Mouse (Mus musculus) hindbrain, embryonic 13.5 days (tissue): Measurements from ENCODE around the gene Azi2. TPM values are rescaled to one million over a fixed set of nuclear protein-coding genes. Genes with fewer than 3 reads are reported as not detected.

ENCODE experiments used
- ATAC-seq: fragments of 200-750 bp; cut with Nextera tagmentation; 2 replicates; pipeline ENCODE4 v1.8.0; 2017; ENCODE audit warnings: moderate TSS enrichment; ENCODE audit not compliant: low FRiP score
- H3K27ac ChIP-seq: fragments of 300-500 bp; sonication (generic); 2 replicates; pipeline ENCODE4 v1.5.1; 2015; ENCODE audit warnings: inconsistent platforms, mild to moderate bottlenecking, moderate library complexity
- H3K27me3 ChIP-seq: fragments of 300-500 bp; sonication (generic); 2 replicates; pipeline ENCODE4 v1.6.1; 2015; ENCODE audit warnings: mild to moderate bottlenecking, inconsistent platforms
- H3K36me3 ChIP-seq: fragments of 300-500 bp; sonication (generic); 2 replicates; pipeline ENCODE4 v1.6.1; 2015; ENCODE audit warnings: mild to moderate bottlenecking, inconsistent platforms
- H3K4me1 ChIP-seq: fragments of 300-500 bp; sonication (generic); replicated peaks from 2 replicates; pipeline ENCODE4 v1.6.1; 2015; ENCODE audit warnings: inconsistent platforms
- H3K4me2 ChIP-seq: fragments of 300-500 bp; sonication (generic); 2 replicates; pipeline ENCODE4 v1.6.1; 2015; ENCODE audit warnings: inconsistent platforms, mild to moderate bottlenecking, moderate library complexity
- H3K4me3 ChIP-seq: fragments of 300-500 bp; sonication (generic); 2 replicates; pipeline ENCODE4 v1.5.1; 2015; ENCODE audit warnings: mild to moderate bottlenecking, inconsistent platforms
- H3K9ac ChIP-seq: fragments of 300-500 bp; sonication (generic); 2 replicates; pipeline ENCODE4 v1.6.1; 2015; ENCODE audit warnings: mild to moderate bottlenecking, inconsistent platforms
- H3K9me3 ChIP-seq: fragments of 300-500 bp; sonication (generic); 2 replicates; pipeline ENCODE4 v1.6.1; 2016; ENCODE audit warnings: inconsistent platforms
- WGBS: fragments of 180-500 bp; shearing (Covaris S2); methylation state at CpG from one replicate; pipeline ENCODE4 v1.1.7; 2015; 5-methylcytosine and 5-hydroxymethylcytosine counted together
- polyA plus RNA-seq: library from polyadenylated mRNA; unstranded; fragments of >200 nt; fragmentation: Nextera tagmentation; extraction: Ambion mirVana; gene quantifications from 2 replicates; pipeline ENCODE4 v1.2.1, GENCODE M21; 2015

Azi2 gene
- 79.1 and 80.4 TPM in 2 replicates for polyA plus RNA-seq

DNA sequence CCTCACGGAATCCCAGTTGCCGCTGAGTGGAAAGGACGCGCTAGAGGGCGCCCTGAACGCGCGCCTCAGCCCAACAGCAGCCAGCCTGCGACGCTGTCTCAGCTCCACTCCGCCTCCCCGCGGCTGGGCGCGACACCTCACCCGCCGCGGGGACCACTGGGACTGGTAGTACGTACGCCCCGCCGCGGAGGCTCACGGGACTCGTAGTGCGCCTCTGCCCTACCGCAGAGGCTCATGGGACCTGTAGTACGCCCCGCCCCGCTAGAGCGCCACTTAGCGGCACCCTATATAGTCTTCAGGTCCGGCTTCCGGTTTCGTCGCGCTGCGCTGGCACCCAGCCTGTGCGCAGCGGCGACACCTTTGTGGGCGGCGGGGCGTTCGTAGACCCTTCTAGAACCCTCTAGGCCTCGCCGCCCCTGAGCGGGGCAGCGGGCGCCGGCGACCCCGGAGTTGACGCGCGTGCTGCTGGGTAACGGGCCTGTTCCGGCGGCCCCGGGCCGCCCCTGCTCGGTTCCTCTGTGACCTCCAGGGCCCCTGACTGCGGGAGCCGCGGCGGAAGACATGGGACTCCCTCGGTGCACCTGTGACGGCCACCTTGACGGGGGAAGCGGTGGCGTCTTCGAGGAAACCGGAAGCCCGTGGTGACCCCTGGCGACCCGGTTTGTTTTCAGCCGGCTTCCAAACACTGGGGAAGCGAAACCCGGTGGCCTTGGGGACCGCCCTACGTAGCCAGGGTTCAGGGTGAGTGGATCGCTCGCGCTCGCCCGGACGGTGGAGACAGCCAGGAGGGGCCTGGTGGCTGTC lies at the start of gene Azi2:
Gene Azi2 (plus strand): TSS at position 282 of the 804 bp plus-strand sequence.
- WGBS = under 1% methylated on average over 87 of the region's 87 CpGs
- Histone ChIP-seq H3K36me3 (no peaks in the 10 kb centered on the region), H3K27ac (peak within 1 kb of the TSS; percentile 95), H3K27me3 (no peaks in the 10 kb centered on the region), H3K9ac (peak within 1 kb of the TSS; percentile 90), H3K9me3 (no peaks in the 10 kb centered on the region), H3K4me2 (peak within 1 kb of the TSS; percentile 78), H3K4me1 (peaks cover 33% of the 10 kb centered on the region), H3K4me3 (peak within 1 kb of the TSS; percentile 78)
- ATAC-seq = peak; percentile 98

DNA sequence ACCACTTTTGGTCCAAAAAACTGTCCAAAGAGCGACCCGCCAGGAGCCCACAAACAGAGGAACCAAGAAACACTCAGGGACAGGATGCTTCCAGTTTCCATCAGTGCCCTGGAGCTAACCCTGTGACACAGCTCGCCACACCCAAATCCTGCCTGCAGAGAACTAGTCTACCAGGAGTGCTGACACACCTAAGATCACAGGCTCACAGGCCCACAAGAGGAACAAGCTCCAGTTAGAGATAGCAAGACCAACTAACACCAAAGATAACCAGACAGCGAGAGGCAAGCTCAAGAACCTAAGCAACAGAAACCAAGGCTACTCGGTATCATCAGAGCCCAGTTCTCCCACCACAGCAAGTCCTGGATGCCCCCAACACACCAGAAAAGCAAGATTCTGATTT lies 43.7 kb upstream of the Azi2 start:
- H3K4me2 ChIP-seq = no peak overlapping the region
- no peaks in the 10 kb centered on the region for H3K36me3 ChIP-seq
- H3K4me1 ChIP-seq = no peaks in the 10 kb centered on the region
- no peak overlapping the region for H3K4me3 ChIP-seq
- WGBS = 96% methylated on average over 5 of the region's 5 CpGs
- no peak overlapping the region for H3K27ac ChIP-seq
- H3K9ac ChIP-seq = no peak overlapping the region
- ATAC-seq = no peak
- H3K9me3 ChIP-seq = no peaks in the 10 kb centered on the region
- no peaks in the 10 kb centered on the region for H3K27me3 ChIP-seq

DNA sequence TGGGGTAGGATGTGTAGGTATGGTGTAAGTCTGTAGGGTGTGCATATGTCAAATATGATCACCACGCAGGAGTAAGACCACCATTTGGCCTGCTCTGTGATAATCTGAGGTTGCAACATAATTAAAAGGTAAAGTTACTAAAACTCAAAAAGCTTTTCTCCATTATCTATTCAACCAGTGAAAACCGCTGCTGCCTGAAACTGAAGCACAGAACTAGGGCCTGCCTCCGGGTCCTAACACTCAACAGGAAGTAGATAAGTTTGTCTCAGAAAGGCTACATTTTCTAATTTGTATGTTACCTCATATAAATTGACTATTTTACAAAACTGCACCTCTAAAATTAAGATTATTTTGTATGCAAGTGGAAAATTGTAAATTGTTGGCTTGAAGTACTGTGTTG lies 38.8 kb upstream of the Azi2 start:
- 94% methylated on average over 3 of the region's 3 CpGs for WGBS
- no peaks in the 10 kb centered on the region for H3K27me3 ChIP-seq
- H3K36me3 ChIP-seq = no peaks in the 10 kb centered on the region
- H3K27ac ChIP-seq = no peak overlapping the region
- no peak overlapping the region for H3K4me3 ChIP-seq
- ATAC-seq = no peak
- H3K4me1 ChIP-seq = no peaks in the 10 kb centered on the region
- no peak overlapping the region for H3K4me2 ChIP-seq
- no peak overlapping the region for H3K9ac ChIP-seq
- H3K9me3 ChIP-seq = no peaks in the 10 kb centered on the region

DNA sequence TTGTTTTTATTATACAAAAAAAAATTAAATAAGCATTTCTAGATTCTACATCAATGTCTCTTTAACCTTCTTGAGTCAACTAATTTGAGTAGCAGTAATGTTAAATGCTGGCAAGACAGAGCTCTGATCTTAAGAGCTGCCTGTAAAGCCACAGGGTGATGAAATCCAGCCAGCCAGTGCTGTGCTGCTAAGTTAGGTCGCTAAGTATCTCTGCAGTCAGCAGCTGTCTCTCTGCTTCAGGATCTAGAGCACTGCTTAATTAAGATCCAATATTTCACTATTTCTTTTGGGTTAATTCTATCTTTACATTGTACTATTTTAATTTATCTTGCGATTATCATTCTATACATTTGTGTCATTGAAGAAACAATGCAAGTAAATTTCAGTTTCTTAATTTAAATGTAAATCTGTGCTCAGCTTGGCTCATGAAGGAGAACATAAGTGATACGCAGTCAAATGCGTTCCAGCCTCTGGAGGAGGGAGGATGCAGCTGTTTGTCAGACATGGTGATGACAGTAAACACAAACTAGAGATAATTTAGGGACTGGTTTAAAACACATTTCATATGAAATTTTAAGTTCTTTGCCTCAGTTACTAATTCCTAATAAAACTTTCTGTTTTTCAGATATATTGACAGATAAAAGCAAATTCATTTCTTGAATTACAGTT lies 36.9 kb upstream of the Azi2 start:
- WGBS = 83% methylated on average over 4 of the region's 4 CpGs
- ATAC-seq = no peak
- no peak overlapping the region for H3K27ac ChIP-seq
- H3K9me3 ChIP-seq = no peaks in the 10 kb centered on the region
- no peaks in the 10 kb centered on the region for H3K4me1 ChIP-seq
- no peak overlapping the region for H3K9ac ChIP-seq
- H3K4me2 ChIP-seq = no peak overlapping the region
- H3K4me3 ChIP-seq = no peak overlapping the region
- no peaks in the 10 kb centered on the region for H3K36me3 ChIP-seq
- H3K27me3 ChIP-seq = no peaks in the 10 kb centered on the region

DNA sequence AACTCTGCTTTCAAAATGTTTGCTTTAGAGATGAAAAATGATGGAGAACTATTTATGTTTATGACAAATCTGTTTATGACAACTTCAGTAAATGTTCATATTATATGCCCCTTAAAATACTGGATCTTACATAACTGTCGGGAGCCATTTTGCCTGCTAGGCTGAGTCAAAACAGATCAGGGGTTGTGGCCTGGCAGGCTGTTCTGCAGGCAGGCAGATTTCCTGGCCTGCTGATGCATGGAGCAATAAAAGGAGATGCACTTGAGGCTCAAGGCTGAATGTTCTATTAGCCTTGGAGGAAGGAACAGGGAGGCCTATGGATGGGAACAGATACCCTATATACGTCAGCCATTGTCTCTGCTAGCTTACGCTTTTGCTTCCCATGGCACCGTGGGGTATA lies 36.4 kb upstream of the Azi2 start:
- H3K4me1 ChIP-seq = no peaks in the 10 kb centered on the region
- no peaks in the 10 kb centered on the region for H3K27me3 ChIP-seq
- no peak overlapping the region for H3K4me2 ChIP-seq
- no peaks in the 10 kb centered on the region for H3K9me3 ChIP-seq
- ATAC-seq = no peak
- H3K4me3 ChIP-seq = no peak overlapping the region
- no peaks in the 10 kb centered on the region for H3K36me3 ChIP-seq
- no peak overlapping the region for H3K27ac ChIP-seq
- no peak overlapping the region for H3K9ac ChIP-seq
- WGBS = 94% methylated on average over 4 of the region's 4 CpGs

DNA sequence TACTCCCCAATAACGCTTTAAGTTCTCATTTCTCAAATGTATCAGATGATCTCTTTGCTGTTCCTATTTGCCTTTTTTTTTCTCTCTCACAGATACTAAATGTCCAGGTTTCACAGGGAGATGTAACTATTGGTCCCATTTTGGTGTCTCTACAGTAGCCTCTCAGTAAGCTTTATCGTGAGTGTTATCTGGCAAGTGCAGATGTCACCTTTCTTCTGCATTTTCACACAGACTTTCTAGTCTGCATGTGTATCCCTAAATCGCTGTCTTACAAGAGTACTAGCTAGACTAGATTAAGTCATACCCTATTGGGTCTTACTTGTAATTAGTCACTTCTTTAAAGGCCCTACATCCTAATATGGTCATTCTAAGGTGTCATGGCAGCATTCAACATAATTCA lies 27.4 kb upstream of the Azi2 start:
- no peaks in the 10 kb centered on the region for H3K36me3 ChIP-seq
- ATAC-seq = no peak
- H3K27me3 ChIP-seq = no peaks in the 10 kb centered on the region
- no peaks in the 10 kb centered on the region for H3K9me3 ChIP-seq
- no peak overlapping the region for H3K4me3 ChIP-seq
- H3K9ac ChIP-seq = no peak overlapping the region
- no peaks in the 10 kb centered on the region for H3K4me1 ChIP-seq
- H3K4me2 ChIP-seq = no peak overlapping the region
- H3K27ac ChIP-seq = no peak overlapping the region
- 94% methylated on average over 3 of the region's 3 CpGs for WGBS

DNA sequence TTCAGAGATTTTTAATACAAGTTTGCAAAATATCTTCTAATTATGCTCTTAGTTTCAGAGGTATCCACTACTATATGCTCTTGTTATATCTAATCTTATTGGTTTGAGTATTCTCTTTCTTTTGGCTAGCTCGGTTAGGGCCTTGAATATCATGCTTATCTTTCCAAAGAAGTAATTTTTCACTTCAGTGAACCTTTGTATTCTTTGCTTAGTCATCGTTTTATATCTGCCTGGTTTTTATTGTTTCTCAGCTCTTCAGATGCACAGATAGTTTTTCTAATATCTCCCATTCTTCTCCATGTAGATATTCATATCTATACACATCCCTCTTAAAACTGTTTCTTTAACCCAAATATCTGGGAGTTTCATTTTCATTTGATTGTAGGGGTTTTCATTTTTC lies 15.3 kb upstream of the Azi2 start:
- no peaks in the 10 kb centered on the region for H3K36me3 ChIP-seq
- H3K4me3 ChIP-seq = no peak overlapping the region
- no peak overlapping the region for H3K9ac ChIP-seq
- no peak overlapping the region for H3K4me2 ChIP-seq
- no peak overlapping the region for H3K27ac ChIP-seq
- ATAC-seq = no peak
- no peaks in the 10 kb centered on the region for H3K4me1 ChIP-seq
- H3K27me3 ChIP-seq = no peaks in the 10 kb centered on the region
- no peaks in the 10 kb centered on the region for H3K9me3 ChIP-seq
- WGBS = 69% methylated on average over 2 of the region's 2 CpGs

DNA sequence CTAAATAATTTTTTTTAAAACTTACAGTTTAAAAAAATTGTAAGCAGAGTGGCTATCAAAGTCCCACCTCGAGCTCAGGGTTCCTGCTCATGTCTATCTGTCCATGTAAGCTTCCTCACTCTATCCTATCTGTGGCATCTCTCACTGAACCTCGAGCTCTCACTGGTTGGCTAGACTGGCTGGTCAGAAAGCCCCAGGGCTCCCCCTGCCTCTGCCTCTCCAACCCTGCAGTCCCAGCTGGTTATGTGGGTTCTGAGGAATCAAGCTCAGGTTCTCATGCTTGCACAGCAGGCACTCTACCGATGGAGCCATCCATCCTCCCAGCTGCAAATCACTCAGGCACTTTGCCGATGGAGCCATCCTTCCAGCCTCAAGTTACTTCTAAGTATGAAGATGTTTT lies 10.8 kb upstream of the Azi2 start:
- H3K27me3 ChIP-seq = no peaks in the 10 kb centered on the region
- H3K9me3 ChIP-seq = no peaks in the 10 kb centered on the region
- H3K4me1 ChIP-seq = no peaks in the 10 kb centered on the region
- no peak overlapping the region for H3K27ac ChIP-seq
- no peak overlapping the region for H3K4me2 ChIP-seq
- H3K4me3 ChIP-seq = no peak overlapping the region
- H3K36me3 ChIP-seq = no peaks in the 10 kb centered on the region
- WGBS = 52% methylated on average over 4 of the region's 4 CpGs
- H3K9ac ChIP-seq = no peak overlapping the region
- no peak for ATAC-seq

DNA sequence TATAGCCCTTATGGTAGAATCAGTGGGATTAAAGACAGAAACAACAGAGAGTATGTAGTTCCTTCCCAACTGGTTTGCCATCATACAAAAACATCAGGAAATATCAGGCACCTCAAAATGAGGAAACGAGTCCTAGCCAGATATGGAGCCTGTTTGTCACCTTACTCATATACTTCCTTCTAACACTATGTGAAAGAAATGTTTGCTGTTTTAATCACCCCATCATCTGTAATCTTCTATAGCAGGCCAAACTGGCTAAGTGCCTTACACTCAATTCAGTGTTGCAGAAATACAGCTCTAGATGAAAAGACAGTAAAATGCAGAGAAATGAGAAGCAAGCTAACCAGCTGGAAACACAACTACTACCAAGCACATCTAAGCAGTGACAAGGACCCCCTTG lies 10.0 kb upstream of the Azi2 start:
- no peaks in the 10 kb centered on the region for H3K27me3 ChIP-seq
- no peak overlapping the region for H3K4me3 ChIP-seq
- 94% methylated on average over 1 of the region's 1 CpGs for WGBS
- ATAC-seq = no peak
- no peak overlapping the region for H3K27ac ChIP-seq
- H3K9me3 ChIP-seq = no peaks in the 10 kb centered on the region
- no peak overlapping the region for H3K9ac ChIP-seq
- no peaks in the 10 kb centered on the region for H3K36me3 ChIP-seq
- no peaks in the 10 kb centered on the region for H3K4me1 ChIP-seq
- no peak overlapping the region for H3K4me2 ChIP-seq

DNA sequence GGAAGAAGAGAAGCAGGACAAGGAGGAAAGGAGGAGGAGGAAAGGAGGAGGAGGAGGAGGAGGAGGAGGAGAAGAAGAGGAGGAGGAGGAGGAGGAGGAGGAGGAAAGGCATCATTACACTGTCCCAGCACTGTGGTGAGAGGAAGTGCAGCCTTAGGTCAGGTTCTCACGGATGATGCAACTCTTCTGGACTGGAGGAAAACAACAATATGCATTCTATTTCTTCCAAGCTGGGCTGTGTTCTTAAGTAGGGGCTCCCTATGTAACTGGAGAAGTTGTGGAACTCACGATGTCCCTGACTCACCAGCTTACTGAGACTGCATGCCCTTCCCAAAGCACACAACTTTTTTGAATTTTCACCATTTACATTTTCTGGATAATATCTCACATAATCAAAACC lies 8.6 kb upstream of the Azi2 start:
- Histone ChIP-seq H3K4me2 (no peak overlapping the region), H3K27me3 (no peaks in the 10 kb centered on the region), H3K9ac (no peak overlapping the region), H3K4me1 (no peaks in the 10 kb centered on the region), H3K4me3 (no peak overlapping the region), H3K27ac (no peak overlapping the region), H3K36me3 (no peaks in the 10 kb centered on the region), H3K9me3 (no peaks in the 10 kb centered on the region)
- WGBS = 54% methylated on average over 2 of the region's 2 CpGs
- no peak for ATAC-seq

DNA sequence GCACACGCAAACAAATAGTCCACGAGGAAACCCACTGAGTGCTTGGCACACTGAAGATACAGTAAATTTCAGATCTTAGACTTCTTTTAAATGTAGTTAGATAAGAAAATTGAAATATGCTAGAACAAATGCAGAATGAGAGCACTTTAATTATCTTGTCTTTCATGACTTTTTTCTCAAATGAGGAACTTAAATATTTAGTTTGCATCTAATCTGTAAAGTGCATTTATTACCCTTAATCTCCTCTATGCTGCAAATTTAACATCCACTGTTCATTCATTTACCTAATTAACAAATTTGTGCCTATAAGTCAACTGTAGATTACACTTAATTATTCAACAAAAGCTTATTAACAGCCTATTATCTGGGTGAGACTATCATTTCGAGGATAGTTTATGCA lies 5.3 kb upstream of the Azi2 start:
- Histone ChIP-seq H3K4me3 (no peak overlapping the region), H3K27ac (no peak overlapping the region), H3K36me3 (no peaks in the 10 kb centered on the region), H3K27me3 (no peaks in the 10 kb centered on the region), H3K4me1 (no peaks in the 10 kb centered on the region), H3K9ac (no peak overlapping the region), H3K9me3 (no peaks in the 10 kb centered on the region), H3K4me2 (no peak overlapping the region)
- 91% methylated on average over 3 of the region's 3 CpGs for WGBS
- ATAC-seq = no peak

DNA sequence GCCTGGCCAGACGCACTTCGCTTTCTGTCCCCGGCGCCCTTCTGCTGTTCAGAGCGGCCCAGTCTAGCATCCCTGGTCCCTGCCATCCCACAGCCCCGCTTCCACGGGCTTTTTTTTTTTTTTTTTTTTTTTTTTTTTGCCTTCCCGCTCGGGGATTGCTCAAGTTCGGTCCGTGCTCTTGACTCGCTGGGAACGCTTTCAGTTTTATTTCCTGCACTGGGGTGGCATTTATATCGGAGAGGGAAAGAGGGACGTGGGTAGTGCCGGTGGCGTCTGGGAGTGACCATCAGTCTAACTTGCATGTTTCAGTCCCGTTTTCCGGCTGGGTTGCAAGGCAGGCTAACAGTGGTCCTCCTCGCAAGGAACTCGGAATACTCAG lies 712 bp downstream of the Azi2 start:
- Histone ChIP-seq H3K36me3 (no peaks in the 10 kb centered on the region), H3K4me1 (peaks cover 33% of the 10 kb centered on the region), H3K4me3 (peak overlapping the region; percentile 78), H3K4me2 (peak overlapping the region; percentile 78), H3K27me3 (no peaks in the 10 kb centered on the region), H3K9ac (peak overlapping the region; percentile 90), H3K27ac (peak overlapping the region; percentile 95), H3K9me3 (no peaks in the 10 kb centered on the region)
- ATAC-seq = no peak
- under 1% methylated on average over 21 of the region's 21 CpGs for WGBS

DNA sequence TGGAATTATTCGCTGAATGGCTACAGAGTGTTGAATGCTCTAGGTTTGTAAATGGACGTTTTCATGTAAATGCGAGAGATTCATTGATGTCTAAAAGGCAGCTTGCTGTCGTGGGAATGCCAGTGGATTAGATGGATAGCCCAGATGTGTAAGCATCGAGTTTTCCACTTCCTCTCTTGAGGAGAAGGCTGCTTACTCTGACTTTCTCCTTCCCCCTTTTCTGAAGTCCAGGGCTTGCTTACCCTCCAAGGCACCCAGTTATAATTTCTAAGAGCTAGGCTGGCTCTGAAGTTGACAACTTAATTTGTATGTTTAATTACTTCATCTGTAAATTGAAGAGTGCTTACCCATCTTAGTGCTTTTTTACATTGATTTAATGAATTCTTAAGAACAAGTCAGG lies 1.3 kb downstream of the Azi2 start:
- H3K4me1 ChIP-seq = peaks cover 33% of the 10 kb centered on the region
- H3K4me2 ChIP-seq = peak overlapping the region; percentile 78
- H3K27ac ChIP-seq = no peak overlapping the region
- H3K4me3 ChIP-seq = peak overlapping the region; percentile 78
- no peaks in the 10 kb centered on the region for H3K27me3 ChIP-seq
- no peaks in the 10 kb centered on the region for H3K9me3 ChIP-seq
- H3K36me3 ChIP-seq = no peaks in the 10 kb centered on the region
- WGBS = 26% methylated on average over 5 of the region's 5 CpGs
- no peak for ATAC-seq
- peak overlapping the region; percentile 90 for H3K9ac ChIP-seq
